Mouse (Mus musculus) forebrain, embryonic 10.5 days (tissue): ENCODE data around the gene Fgfbp3. TPM values are rescaled to one million over a fixed set of nuclear protein-coding genes. Genes with fewer than 3 reads are reported as not detected.
"Not testable (repeated sequence)": the region's sequence is repeated elsewhere in the genome, so short reads cannot be mapped to it uniquely, and the experiment has no call there.

Source experiments
- DNase-seq: peaks from one replicate; pipeline ENCODE4 v3.0.0-alpha.2; 2017; ENCODE audit warnings: low spot score; ENCODE audit errors: extremely low spot score
- H3K27ac ChIP-seq: fragments of 300-500 bp; sonication (generic); 2 replicates; pipeline ENCODE4 v1.5.1; 2016; ENCODE audit warnings: mild to moderate bottlenecking
- H3K27me3 ChIP-seq: fragments of 300-500 bp; sonication (generic); 2 replicates; pipeline ENCODE4 v1.6.1; 2016; ENCODE audit warnings: mild to moderate bottlenecking; ENCODE audit not compliant: poor library complexity, severe bottlenecking
- H3K36me3 ChIP-seq: fragments of 300-500 bp; sonication (generic); replicated peaks from 2 replicates; pipeline ENCODE4 v1.6.1; 2016; ENCODE audit warnings: mild to moderate bottlenecking, moderate library complexity
- H3K4me1 ChIP-seq: fragments of 300-500 bp; sonication (generic); 2 replicates; pipeline ENCODE4 v1.6.1; 2016
- H3K4me3 ChIP-seq: fragments of 300-500 bp; sonication (generic); 2 replicates; pipeline ENCODE4 v1.5.1; 2016; ENCODE audit warnings: mild to moderate bottlenecking, moderate library complexity
- H3K9me3 ChIP-seq: fragments of 300-500 bp; sonication (generic); 2 replicates; pipeline ENCODE4 v1.6.1; 2016; ENCODE audit warnings: mild to moderate bottlenecking, moderate library complexity
- WGBS: fragments of 180-500 bp; shearing (Covaris S2); methylation state at CpG from one replicate; pipeline ENCODE4 v1.1.7; 2016; 5-methylcytosine and 5-hydroxymethylcytosine counted together
- polyA plus RNA-seq: library from polyadenylated mRNA; unstranded; fragments of >200 nt; fragmentation: Nextera tagmentation; extraction: Ambion mirVana; gene quantifications from 2 replicates; pipeline ENCODE4 v1.2.1, GENCODE M21; 2016

Gene Fgfbp3
- 17.9 and 19.4 TPM in 2 replicates for polyA plus RNA-seq

DNA sequence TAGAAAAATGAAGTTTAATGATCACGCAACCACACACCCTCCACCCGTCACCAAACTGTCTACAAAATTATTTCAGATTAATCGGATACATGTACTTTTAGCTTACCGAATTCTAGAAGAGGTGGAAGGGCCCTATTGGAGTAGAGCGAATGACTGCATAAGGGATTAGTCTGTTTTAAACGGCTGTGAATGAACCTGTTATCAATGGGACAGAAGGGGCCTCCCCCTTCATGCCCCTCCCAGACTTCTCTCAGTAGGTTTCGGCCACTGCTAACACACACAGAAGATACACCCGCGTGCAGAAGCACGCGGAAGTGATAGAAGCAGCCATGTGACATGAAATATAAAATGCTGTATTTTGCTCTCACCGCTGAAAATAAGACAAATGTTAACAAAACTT, at the start of gene Fgfbp3:
TSS of gene Fgfbp3 (minus strand) at position 150 of the 400 bp plus-strand sequence.
- no peaks in the 10 kb centered on the region for H3K9me3 ChIP-seq
- H3K27ac ChIP-seq = peak within 1 kb of the TSS; percentile 98
- peak; percentile 33 for DNase-seq
- H3K27me3 ChIP-seq = no peaks in the 10 kb centered on the region
- 6% methylated on average over 12 of the region's 12 CpGs for WGBS
- H3K4me1 ChIP-seq = peaks cover 30% of the 10 kb centered on the region
- H3K4me3 ChIP-seq = peak within 1 kb of the TSS; percentile 70
- H3K36me3 ChIP-seq = peaks cover 5% of the 10 kb centered on the region

DNA sequence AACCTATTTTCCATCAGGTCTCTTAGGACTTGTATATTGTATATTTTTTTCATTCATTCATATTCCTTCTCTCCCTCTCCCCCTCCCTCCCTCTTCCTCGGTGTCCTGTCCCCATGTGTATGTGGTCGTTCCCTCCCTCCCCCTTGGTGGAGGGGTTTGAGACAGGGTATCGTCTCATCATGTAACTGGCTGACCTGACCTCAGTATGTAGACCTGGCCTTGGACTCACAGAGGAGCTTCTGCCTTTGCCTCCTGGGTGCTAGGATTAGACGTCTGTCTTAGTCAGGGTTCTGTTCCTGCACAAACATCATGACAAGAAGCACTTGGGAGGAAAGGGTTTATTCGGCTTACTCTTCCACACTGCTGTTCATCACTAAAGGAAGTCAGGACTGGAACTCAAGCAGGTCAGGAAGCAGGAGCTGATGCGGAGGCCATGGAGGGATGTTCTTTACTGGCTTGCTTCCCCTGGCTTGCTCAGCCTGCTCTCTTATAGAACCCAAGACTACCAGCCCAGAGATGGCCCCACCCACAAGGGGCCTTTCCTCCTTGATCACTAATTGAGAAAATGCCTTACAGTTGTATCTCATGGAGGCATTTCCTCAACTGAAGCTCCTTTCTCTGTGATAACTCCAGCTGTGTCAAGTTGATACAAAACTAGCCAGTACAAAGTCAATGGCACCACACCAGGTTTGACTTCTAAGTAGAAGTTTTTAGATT, 43.3 kb upstream of the Fgfbp3 start:
- not testable (repeated sequence) for H3K27ac ChIP-seq, H3K4me1 ChIP-seq, H3K4me3 ChIP-seq, H3K27me3 ChIP-seq, H3K9me3 ChIP-seq, DNase-seq
- H3K36me3 ChIP-seq = peaks cover 93% of the 10 kb centered on the region
- WGBS = 88% methylated on average over 6 of the region's 6 CpGs

DNA sequence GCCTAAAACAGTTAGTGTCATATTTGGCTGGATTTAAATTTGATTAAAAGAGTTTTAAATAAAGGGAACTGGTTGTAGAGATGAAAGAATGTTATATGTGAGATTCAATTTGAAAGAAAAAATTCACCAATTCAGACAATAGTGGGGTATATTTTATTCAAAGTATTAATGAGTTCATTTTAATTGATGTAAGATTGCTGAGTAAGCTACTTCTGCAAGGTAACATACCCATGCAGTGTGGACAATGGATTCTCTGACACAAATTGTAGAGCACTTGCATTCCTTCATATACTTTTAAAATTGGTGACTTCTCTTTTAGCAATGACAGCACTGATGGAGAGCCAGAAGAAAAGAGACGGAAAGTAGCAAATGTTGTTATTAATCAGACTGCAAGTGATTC, 41.9 kb upstream of the Fgfbp3 start:
- no peak for DNase-seq
- Histone ChIP-seq H3K4me3 (no peak overlapping the region), H3K27ac (no peak overlapping the region), H3K4me1 (no peaks in the 10 kb centered on the region), H3K27me3 (no peaks in the 10 kb centered on the region), H3K36me3 (peaks cover 94% of the 10 kb centered on the region), H3K9me3 (no peaks in the 10 kb centered on the region)
- WGBS = 98% methylated on average over 1 of the region's 1 CpGs

DNA sequence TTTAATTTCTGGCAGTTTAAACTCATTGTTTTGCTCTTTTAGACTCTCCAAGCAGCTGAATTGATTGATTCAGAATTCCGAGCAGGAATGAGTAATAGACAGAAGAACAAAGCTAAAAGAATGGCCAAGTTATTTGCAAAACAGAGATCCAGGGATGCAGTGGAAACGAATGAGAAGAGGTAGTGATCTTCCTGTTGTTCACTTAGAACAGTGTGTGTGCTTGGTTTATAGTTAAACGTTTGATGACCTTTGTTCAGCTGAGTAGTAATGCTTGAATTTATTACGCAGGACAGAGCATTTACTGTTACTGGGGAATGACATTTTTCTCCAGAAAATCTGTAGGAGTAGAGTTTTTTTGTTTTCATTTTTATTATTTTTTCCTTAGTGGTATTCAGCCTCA, 38.9 kb upstream of the Fgfbp3 start:
- Histone ChIP-seq H3K4me1 (peaks cover 6% of the 10 kb centered on the region; the same call in 1 of the 2 replicates), H3K4me3 (no peak overlapping the region), H3K27ac (no peak overlapping the region), H3K36me3 (peaks cover 73% of the 10 kb centered on the region), H3K9me3 (no peaks in the 10 kb centered on the region), H3K27me3 (no peaks in the 10 kb centered on the region)
- DNase-seq = no peak
- 93% methylated on average over 4 of the region's 4 CpGs for WGBS

DNA sequence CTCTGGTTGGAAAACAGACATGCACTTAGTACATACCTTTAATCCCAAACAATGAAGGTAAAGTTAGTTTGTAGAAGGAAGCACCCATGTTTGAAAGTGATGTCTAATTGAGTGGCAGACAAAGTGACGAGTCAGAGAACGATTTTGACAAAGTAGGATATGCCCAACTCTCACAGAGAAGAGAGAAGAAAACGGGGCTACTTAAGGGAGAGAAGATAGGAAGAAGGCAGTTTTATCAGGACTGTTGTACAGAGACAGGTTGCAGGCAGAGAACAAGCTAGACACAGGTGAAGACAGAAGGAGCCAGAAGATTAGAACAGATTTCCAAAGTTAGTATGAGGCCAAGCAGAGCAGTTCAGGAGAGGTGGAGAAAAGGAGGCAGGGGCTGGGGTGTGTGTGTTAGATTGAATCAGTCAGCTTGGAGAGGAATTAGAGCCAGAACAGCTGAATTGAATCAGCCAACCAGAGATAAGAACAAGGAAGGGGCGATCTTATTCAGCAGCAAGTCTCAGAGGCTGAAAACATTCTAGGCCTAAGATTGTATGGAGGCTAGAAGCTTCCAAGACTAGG, 34.3 kb upstream of the Fgfbp3 start:
- DNase-seq = no peak
- no peak overlapping the region for H3K4me3 ChIP-seq
- no peak overlapping the region for H3K27ac ChIP-seq
- H3K36me3 ChIP-seq = peaks cover 42% of the 10 kb centered on the region
- peaks cover 6% of the 10 kb centered on the region; the same call in 1 of the 2 replicates for H3K4me1 ChIP-seq
- no peaks in the 10 kb centered on the region for H3K9me3 ChIP-seq
- no peaks in the 10 kb centered on the region for H3K27me3 ChIP-seq
- 74% methylated on average over 4 of the region's 4 CpGs for WGBS

DNA sequence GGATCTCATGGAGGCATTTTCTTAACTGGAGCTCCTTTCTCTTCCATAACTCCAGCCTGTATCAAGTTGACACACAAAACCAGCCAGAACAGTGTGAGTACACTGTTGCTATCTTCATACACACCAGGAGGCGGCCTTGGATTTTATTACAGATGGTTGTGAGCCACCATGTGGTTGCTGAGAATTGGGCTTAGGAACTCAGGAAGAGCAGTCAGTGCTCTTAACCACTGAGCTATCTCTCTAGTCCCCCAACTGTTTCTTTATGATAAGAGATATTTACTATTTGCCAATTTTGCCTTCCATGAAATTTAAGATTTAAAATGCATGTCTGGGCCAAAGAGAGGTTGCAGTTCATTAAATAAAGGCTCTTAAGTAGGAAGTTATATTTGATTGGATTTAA, 20.6 kb upstream of the Fgfbp3 start:
- no peaks in the 10 kb centered on the region for H3K4me1 ChIP-seq
- no peak for DNase-seq
- H3K9me3 ChIP-seq = no peaks in the 10 kb centered on the region
- WGBS = 86% methylated on average over 1 of the region's 1 CpGs
- H3K27ac ChIP-seq = no peak overlapping the region
- no peak overlapping the region for H3K4me3 ChIP-seq
- H3K27me3 ChIP-seq = no peaks in the 10 kb centered on the region
- H3K36me3 ChIP-seq = peaks cover 42% of the 10 kb centered on the region

DNA sequence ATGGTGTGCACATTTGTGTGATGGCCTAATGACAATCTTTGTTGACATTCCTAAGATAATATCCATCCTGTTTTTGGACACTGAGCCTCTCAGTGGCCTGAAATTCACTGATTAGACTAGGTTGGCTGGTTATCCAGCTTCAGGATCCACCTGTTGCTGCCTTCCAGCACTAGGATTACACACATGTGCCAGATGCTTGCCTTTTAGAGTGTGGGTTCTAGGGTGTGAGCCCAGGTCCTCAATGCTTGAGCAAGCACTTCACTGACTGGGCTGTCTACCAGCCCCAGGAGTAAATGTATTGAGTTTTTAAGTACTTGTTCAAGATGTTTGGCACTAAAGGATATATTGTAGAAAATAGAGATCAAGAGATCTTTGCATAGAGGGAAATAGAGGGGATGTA, 18.6 kb upstream of the Fgfbp3 start:
- no peaks in the 10 kb centered on the region for H3K9me3 ChIP-seq
- no peak overlapping the region for H3K4me3 ChIP-seq
- H3K36me3 ChIP-seq = peaks cover 40% of the 10 kb centered on the region
- no peaks in the 10 kb centered on the region for H3K27me3 ChIP-seq
- no peaks in the 10 kb centered on the region for H3K4me1 ChIP-seq
- H3K27ac ChIP-seq = no peak overlapping the region
- no peak for DNase-seq

DNA sequence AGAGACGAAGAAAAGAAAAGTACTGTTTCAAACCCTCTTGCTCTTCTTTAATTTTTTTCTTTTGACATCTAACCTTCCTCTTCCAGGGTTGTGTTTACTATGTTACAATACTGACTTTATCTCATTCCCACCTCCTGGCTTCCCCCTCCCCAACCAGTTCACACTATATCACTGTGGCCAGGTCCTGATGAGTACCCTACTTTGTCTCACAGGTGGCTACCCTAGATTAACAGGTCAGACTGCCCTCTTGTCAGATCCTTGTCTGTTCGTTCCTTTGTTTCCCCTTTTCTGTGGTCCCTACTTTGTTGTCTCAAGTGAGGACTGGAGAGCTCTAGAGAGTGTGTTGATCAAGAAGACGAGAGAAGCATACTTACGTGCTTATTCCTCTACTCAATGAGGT, 16.9 kb upstream of the Fgfbp3 start:
- H3K9me3 ChIP-seq = no peaks in the 10 kb centered on the region
- no peaks in the 10 kb centered on the region for H3K27me3 ChIP-seq
- H3K4me1 ChIP-seq = no peaks in the 10 kb centered on the region
- H3K36me3 ChIP-seq = peaks cover 46% of the 10 kb centered on the region
- DNase-seq = no peak
- 91% methylated on average over 4 of the region's 4 CpGs for WGBS
- no peak overlapping the region for H3K4me3 ChIP-seq
- H3K27ac ChIP-seq = no peak overlapping the region

DNA sequence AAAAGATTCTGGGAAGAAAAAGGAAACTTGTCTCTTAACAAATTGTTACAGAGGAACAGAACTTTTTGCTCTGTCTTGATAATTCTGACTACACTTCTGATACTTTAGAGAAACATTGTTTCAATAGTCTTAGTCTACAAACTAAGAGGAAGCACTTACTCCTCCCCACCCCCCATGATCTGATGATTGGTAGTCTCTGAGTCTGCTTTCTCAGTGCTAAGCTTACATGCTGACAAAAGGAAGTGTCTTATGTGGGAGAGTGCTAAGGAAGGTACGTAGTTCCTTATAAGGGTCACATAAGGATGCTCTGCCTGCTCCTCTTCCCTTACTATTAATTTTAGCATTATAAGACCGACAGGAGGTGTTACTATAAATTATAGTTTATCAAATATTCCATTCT, 13.2 kb upstream of the Fgfbp3 start:
- DNase-seq = no peak
- Histone ChIP-seq H3K4me1 (peaks cover 9% of the 10 kb centered on the region), H3K9me3 (no peaks in the 10 kb centered on the region), H3K27me3 (no peaks in the 10 kb centered on the region), H3K27ac (no peak overlapping the region), H3K4me3 (no peak overlapping the region), H3K36me3 (peaks cover 38% of the 10 kb centered on the region)
- WGBS = 95% methylated on average over 2 of the region's 2 CpGs

DNA sequence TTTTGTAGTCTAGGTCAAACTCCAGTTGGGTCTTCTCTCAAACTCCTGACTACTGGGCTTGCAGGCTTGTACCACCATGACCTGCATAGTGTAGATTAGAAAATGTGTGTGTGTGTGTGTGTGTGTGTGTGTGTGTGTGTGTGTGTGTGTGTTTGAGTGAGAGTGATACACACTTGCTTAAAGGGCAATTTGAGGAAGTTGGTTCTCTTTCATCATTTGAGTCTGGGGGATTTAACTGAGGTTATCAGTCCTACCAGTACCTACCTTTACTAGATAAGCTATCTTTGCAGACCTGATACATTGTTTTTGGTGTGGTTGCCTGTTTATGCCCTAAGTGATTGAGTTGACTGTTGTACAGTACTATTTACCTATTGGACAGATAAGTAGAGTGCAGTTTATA, 12.7 kb upstream of the Fgfbp3 start:
- Histone ChIP-seq H3K9me3 (no peaks in the 10 kb centered on the region), H3K4me3 (no peak overlapping the region), H3K36me3 (peaks cover 38% of the 10 kb centered on the region), H3K27ac (no peak overlapping the region), H3K4me1 (peaks cover 15% of the 10 kb centered on the region), H3K27me3 (no peaks in the 10 kb centered on the region)
- DNase-seq = no peak

DNA sequence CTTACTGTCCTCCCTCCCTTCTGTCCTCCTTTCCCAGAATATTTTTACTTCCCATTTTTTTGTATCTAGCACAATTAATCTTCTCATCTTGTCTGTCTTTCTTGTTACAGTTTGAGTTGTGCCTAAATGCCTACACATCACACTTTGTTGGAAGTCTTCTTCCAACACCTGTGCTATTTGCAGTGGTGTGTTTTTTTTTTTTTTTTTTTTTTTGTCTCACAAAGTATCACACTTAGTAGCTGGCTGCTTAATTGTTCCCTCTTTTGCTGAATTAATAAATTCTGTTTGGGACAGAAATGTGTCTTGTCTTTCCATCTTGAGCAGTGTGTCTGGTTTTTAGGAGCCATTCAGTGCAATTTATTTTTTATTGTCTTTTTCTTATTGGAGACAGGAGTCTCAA, 10.4 kb upstream of the Fgfbp3 start:
- no peak overlapping the region for H3K4me3 ChIP-seq
- H3K4me1 ChIP-seq = peaks cover 26% of the 10 kb centered on the region
- no peak overlapping the region for H3K27ac ChIP-seq
- no peaks in the 10 kb centered on the region for H3K9me3 ChIP-seq
- no peak for DNase-seq
- H3K36me3 ChIP-seq = peaks cover 21% of the 10 kb centered on the region
- no peaks in the 10 kb centered on the region for H3K27me3 ChIP-seq

DNA sequence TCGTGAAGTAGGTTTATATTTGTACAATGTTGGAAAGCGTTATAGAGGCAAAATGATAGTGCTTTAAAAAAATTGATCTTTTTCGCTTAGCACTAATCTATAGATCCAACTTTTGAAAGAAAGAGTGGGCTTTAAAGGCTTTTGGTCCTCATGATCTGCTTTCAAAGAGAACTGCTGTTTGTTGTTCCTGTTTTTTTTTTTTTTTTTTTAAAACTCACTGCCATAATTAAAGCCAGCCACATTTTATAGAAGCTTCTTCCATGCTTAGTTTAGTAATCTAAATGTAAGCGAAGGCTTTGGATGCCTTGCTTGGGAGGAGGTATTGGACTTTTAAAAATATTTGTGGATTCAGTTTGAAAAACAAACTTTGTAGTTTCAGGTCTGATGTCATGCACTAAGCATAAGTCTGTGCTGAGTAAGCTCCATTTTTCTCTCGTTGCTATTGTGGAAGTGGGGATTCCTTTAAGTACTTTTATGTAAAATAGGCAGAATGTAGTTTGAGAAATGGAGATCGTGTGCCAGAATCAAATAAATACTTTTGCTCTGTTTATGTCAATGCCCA, 8.5 kb upstream of the Fgfbp3 start:
- no peaks in the 10 kb centered on the region for H3K9me3 ChIP-seq
- H3K27ac ChIP-seq = no peak overlapping the region
- peaks cover 27% of the 10 kb centered on the region for H3K4me1 ChIP-seq
- H3K27me3 ChIP-seq = no peaks in the 10 kb centered on the region
- peak overlapping the region; percentile 91; the same call in 1 of the 2 replicates for H3K4me3 ChIP-seq
- 88% methylated on average over 6 of the region's 6 CpGs for WGBS
- peaks cover 17% of the 10 kb centered on the region for H3K36me3 ChIP-seq
- DNase-seq = no peak

DNA sequence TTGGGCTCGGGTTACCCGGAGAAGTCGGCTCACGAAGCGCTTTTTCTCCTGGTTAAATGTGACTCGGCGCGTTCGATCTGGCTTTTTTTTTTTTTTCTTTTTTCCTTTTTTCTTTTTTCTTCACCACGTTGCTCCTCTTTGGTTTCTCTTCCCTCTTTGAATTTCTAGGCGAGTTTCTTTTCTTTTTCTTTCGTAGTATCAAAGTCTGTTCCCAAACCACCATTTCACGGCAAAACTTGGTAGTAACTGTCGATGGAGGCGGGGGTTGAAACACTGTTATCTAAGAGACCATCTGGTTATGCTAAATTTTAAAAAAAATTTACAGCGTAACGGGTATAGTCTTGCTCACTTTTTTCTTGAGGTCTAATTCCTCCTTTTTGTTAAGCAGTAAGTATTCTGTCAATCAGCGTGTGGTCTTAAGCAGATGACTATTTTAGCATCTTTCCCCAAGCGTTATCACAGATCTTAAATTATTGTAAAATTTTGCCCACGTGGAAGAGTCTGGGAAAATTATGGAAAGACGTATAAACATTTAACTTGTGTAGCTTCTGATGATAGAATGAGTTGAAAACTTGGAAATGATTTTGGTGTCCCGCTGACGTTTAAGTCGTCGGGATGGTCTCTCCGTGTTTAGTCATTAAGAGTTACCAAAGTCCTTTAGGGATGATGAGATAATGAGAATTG, 7.3 kb upstream of the Fgfbp3 start:
- H3K27me3 ChIP-seq = no peaks in the 10 kb centered on the region
- WGBS = 2% methylated on average over 26 of the region's 26 CpGs
- H3K4me1 ChIP-seq = peaks cover 27% of the 10 kb centered on the region
- DNase-seq = no peak
- H3K9me3 ChIP-seq = no peaks in the 10 kb centered on the region
- H3K36me3 ChIP-seq = peaks cover 12% of the 10 kb centered on the region
- H3K27ac ChIP-seq = peak overlapping the region; percentile 95
- H3K4me3 ChIP-seq = peak overlapping the region; percentile 91
